Mouse (Mus musculus) cerebellum, postnatal 36 days (tissue): ENCODE measurements at regions not wholly inside any gene's neighbourhood (a gene's known extent, or its start where the extent isn't known, plus 50 kb on each side); places are given as distances from the start of the nearest gene placed in this dataset.

Experiments used
- DNase-seq, 2 experiments: peaks; one replicate each; pipeline ENCODE4 v3.0.0; 2021 to 2022; ENCODE audit warnings: mixed read lengths in 2 of 2

DNA sequence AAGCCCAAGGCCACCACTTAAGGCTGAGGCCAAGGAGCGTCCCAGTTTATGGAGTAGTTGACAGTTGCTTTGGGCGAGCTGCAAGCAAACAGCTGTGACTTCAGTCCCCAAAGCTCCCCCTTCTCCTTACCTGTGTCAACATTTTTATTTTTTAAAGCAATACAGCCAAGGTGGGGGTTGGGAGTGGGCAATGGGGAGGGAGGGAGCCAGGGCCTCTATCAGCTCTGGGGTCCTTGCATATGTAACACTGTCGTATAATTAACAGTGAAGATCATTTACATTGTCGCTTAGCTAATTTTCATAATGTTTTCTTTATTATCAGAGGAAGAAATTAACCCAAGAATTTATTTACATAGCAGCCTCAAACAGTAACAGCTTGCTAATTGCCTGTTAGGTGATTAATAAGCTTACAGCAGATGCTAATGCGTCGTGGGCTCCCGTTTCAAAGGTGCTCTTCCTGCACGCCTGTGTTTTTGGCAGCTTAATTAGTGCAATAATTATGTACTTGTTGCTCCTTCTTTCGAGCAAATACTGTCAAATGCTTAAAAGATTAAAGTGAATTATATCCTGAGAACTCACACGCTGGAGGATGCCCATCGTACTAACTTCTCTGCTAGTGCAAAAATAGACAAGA lies 227.4 kb upstream of the Tle3 start:
- DNase-seq = no peak

DNA sequence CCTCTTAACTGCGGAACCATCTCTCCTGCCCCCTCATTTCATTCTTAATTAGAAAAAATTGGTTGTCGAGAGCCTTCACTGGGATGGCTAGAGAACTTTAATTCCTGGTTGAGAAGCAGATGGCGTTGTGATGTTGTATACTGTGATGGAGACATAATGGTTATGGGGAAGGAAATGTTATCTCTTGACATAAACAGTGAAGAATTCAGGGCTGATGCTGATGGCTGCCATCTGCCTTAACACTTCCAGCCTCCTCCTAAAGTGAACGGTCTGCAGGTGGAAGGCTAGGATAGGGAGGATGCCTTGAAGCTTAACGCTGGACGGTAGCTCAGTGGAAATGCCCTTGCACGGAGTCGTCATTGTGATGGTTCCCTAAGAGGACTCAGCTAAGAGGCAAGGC lies 226.4 kb upstream of the Tle3 start:
- no peak for DNase-seq

DNA sequence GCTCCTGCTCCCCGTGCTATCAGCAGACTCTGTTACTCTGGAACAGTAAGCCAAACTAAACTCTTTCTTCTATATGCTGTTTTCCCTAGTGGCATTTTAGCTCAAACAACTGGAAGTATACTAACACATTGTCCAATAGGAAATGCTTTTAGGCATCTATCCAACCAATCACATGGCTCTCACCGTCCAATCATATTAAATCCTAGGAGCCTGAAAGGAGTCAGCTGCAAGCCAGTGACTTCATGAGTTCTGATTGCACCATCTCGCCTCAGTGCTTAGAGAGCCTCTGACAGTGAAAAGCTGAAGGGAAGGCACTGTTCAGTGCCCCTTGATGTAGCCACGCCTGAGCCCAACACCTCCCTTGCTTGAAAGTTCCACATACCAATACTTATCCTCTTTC lies 221.0 kb upstream of the Tle3 start:
- no peak for DNase-seq

DNA sequence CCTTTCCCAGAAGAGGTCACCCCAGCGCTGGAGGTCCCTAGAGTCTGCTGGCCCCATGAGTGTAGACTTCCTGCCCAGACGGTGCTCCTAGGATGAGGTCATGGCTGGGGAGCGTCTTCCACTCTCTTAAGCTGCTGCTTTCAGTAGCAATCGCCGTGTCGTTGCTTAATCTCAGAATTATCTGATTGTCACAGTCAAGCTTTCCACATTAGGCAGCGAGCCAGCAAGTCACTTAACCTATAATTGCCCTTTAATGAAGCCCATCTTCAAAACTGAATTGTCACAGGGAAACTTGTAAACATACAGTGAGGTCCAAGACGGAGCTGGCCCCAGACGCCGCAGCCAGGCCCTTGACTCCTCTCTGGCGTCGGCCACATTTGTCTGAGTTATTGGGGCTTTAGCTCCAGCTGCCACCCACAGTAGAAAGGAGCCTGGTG lies 220.2 kb upstream of the Tle3 start:
- no peak for DNase-seq

DNA sequence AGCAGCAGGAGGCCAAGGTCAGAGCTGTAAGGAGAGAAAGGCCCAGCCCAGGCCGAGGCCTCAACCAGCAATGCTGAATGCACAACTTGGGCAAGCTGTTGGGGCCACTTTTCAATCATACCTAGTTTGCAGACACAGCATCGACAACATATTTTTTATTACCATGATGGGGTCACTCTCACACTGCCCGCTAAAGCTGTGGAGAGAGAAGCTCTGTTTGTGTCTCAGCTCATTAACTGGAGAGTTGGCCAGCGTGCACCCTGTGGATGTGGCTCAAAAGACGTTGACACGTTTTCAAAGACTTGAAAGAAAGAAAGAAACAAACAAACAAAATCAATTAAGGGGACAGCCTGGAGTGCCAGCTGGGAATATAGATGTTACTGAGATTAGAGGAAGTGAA lies 217.4 kb upstream of the Tle3 start:
- DNase-seq = no peak

DNA sequence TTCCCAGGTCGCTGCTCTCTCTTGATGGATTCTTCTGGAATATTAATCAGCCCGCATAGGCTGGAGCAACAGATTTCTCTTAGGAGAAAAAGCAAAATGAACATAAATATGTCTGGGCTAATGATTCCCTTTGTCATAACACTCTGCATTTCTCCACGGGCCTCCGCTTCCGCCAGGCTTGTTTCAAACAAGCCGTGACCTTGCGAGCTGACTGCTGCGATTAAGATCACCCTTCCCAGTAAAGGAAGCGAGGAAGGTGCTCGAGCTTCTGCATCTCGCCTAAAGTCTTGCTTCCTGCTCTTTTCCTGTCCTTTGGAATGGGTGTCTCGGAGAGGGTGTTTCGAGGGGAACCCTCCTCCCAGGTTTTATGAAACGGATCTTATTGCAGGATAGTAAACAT lies 216.3 kb upstream of the Tle3 start:
- no peak for DNase-seq

DNA sequence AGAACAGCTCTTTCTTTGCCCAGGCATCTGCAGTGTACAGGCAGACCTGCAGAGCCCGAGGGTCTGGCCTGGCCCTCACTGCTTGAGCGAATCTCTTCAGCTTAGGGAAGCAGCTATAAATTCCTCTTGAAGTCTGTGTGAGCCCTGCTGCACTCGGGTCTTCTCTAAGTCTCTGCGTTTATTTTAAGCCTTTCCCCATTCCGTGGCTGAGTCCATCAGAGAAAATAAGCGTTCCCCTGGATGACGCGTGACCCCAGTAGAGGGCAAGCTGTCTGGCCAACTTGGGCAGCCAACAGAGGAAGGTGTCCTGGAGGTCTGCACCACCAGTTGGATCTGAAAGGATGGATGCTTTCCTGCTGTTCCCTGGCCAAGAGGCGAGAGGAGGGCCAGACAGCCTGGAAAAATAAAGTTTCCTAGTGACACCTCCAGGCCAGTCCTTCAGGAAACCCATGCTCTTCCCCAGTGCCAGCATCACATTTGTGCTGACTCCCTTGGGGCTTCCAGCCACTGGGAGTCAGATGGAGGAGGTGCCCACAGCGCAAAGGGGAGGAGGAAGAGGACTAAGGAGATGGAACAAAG lies 213.9 kb upstream of the Tle3 start:
- DNase-seq = peak; percentile 15 to 20

DNA sequence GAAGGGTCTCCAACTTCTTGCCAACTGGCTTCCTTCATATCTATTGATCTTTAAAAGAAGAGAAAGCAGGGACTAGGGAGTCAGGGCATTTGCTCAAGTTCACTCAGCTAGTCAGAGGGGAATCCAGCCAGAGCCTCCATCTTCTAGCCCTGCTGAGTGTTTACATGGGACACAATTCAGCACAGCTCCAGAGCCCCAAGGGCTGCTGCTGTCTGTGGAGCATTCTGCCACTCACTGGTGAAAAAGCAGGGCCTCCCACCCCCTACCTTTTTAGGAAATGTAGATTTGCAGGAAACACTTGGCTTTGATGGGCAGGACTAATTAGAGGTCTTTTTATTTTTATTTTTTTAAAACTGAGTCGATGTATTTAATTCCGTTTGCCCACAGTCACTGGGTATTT lies 213.0 kb upstream of the Tle3 start:
- DNase-seq = no peak

DNA sequence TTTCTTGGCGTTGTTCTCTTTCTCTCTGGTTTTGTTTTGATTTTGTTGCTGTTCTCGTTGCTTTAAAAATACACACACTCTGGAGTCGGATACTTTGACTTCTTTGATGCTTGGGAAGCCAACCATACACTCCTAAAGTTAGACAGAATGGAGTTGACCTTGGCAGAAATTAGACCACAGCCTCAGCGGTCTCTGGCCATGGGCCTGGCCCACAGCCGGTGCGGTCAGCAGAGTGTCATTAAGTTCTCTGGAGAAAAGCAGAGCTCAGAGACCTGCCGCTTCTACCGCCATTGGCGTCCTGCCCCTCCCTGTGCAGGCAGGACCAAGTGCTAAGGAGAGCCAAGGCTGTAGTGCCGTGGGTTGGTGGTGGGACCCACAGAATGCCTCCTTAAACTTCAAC lies 212.6 kb upstream of the Tle3 start:
- no peak for DNase-seq

DNA sequence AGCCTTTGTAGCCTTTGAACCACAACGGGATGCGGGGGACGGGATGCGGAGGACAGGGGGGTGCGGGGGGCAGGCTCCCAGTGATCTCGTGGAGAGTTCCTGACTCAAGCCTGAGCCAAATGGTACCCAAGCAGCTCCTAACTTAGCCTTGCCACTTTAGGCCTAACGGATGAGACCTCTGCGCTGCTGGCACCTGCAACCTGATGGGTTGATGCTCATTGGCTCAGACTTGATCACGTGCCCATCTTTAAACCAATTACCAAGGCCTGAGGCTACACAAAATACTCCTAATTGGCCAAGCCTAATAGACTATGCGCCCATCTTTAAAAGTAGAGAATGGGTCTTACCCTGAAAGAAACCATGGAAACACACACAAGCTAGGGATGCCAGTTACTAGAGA lies 209.3 kb upstream of the Tle3 start:
- DNase-seq = no peak

DNA sequence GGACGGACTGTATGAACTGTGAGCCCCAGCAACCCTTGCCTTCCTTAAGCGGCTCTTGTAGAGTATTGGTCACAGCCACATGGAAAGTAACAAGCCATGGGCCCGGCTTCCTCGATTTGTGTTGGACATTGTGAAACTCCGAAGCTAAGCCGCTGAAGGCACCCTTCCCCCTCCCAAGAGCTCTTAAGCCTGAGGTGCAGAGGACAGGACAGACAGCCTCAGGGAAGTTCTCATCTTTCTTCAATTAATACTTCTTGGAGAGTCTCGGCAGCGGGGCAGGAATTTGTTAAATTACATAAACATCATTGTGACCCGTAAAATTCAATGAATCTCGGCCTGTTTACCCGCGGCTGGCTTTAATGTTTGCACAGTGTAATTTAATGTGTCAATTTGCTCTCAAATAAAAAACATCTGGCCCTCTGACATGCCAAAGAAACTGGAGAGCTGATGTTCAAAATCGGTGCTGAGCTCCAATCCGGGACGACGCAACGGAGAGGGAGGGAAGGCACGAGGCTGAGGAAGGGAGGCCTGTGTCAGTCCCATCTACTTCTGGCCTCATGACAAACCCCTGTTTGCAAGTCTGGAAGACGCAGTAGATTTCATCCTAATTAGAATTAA lies 208.4 kb upstream of the Tle3 start:
- no peak for DNase-seq

DNA sequence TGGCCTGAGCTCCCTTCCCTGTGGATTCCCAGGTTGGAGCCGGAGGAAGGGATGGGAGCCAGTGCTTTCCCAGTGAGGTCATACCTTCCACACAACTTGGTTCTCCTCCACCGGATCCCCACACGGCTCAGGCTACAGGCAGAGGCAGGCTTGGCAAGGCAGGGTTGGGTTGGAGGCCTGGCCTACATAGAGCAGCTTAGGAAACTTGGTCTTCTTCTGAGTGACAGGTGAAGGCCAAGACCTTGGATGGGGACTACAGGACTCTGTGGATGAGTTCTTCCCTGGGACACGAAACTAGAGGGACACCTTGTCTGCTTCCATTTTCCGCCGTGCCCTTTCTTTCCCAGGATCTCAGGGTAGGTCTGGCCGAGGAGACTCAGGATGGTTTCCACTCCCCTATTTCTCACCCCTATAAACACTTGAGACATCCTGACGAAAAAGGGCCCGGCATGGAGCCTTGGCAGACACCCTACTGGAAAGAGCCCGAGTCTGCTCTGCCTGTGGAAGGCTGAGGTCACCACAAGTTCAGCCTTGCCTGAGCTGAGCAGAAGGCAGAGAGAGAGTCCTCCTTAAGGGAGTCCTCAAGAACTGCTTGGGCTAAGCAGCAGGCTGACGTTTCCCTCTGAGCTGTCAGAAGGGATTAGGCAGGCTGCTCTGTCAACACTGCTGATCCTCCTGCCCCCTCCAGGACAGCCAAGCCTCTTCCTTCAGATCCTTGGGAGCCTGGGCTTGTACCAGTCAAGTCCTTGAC lies 207.5 kb upstream of the Tle3 start:
- peak; percentile 26 to 42 for DNase-seq

DNA sequence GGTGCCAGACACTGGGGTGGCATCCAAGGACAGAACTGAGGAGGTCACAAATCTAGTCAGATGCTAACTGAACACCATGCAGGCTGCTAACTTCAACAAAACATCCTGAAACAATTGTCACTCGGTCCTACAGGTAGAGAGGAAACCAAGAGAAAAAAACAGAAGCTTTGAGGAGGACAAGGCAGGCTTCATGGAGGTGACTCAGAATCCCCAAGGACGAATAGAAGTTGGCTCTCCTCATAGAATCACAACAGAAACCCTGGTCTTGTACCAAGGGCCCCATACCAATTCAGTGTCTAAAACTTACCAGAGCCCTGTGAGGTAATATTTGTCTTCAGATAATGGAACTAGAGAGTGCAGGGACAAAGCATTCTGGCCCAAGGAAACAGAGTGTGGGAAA lies 206.1 kb upstream of the Tle3 start:
- no peak for DNase-seq

DNA sequence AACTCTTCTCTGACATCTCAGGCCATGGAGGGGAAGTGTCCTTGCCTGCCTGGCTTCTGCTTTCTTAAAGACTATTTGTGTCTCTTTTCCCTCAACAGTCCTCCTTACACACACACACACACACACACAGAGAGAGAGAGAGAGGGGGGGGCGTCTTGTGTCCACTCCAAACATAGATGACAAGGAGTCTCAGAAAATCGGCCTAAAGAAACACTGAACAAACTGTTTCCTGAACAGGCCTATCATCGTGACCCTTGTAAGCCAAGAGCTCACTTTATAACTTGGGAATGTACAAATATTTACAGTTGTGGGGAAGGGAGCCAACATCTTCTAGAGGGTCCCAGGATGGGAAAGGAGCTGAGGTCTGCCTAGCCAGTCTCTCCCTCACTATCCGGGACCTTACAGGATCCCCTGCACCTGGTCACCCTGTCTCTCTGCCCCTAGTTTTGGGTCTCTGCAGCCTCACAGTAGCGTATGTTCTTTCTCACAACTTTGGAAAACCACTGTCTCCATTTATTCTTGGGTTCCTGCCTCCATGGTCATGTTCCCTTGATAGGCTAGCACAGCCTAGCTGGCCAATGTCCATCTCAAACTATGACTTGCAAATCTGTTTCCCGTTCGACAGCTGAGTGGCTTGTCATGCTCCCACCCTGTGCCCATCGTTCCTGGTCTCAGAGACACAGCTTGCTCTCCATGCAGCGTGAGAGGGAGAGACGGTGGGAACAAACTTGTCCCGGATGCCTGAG lies 204.9 kb upstream of the Tle3 start:
- no peak for DNase-seq

DNA sequence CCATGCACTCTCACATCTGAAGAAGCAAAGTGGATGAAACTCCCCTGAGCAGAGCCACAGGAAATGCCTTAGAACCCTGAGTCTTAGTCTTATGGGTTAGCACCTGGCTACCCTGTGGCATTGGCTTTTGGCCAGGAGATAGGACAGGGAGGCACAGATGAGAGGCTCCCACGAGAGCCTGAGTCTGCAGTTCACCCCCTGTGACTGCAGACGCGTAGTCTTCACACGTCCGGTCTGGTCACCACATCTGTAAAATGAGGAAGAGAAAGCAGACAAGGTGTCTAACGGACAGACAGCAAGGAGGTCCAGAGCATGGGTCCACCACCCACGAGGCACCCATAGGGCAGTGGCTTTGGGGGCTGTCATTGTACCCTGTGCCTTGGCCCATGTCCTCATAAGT lies 203.2 kb upstream of the Tle3 start:
- no peak for DNase-seq

DNA sequence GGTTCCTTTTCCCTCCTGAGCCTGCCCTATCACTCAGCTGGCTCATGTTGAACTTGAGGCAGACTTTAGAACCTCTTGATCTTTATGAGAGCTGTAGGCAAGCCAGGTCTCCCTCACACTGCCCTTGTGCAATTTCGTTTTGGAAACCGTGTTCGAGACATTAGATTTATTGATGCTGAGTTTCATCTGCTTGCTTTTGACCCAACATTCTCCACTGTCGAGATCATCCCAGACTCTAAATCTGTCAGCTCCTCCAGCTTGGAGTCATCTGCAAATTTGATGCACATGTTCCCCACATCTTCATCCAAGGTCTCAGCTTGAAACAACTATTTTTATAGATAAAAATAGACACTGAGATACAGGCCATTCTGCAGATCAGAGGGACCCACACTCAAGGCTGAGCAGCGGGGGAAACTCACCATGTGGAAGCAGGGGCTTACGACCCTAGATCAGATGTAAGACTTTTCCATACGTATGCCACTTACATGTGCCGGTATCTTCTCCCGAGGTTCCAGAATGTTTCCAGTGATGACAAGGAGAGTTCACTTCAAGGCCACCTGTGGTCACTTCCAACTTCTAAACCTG lies 202.6 kb upstream of the Tle3 start:
- DNase-seq = no peak

DNA sequence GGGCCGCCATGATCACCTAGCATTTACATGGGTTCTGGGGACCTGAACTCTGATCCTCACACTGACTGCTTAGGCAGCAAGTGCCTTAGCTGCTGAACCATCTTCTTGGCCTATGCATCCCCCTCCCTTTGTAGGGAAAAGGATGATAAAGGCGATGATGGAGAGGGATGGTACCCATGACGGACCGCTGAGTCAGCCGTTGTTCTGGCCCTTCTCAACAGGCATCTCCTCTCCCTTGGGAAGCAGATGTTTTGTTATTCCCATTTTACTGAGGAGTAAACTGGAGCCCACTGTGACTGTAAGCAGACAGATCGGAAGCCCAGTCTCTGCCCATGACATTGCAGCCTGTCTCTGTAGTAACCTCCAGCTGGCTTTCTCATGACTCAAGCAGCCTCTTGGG lies 201.2 kb upstream of the Tle3 start:
- no peak for DNase-seq

DNA sequence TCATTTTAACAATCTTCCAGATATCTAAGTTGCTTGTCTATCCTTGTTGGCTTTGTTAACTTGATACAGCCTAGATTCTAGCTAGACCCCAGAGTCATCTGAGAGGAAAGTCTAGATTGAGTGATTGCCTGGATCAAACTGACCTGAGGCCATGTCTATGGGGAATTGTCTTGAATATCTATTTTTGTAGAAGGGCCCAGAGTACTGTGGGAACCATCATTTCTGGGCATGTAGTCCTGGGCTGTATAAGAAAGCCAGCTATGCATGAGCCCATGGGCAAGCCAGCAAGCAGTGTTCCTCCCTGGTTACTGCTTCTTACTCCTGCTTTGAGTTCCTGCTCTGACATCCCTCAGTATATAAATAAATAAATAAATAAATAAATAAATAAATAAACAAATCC lies 199.7 kb upstream of the Tle3 start:
- DNase-seq = no peak

DNA sequence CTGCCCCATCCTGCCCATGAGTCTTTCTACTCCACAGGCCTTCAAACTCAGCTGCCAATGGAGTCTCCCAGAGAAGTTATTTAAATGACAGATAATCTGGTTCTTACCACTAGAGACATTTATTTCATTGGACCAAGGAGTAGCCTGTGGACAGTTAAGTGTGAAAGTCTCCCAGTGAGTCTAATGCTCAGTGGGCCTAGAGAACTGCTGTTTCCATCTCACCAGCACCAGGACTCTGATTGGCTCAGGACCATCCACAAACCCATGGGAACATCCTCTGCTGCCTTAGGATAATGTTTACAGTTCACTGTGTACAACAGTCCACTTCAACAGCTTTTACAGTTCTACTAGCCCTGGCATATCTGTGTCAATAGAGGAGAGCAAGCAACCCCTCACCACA lies 198.6 kb upstream of the Tle3 start:
- no peak for DNase-seq

DNA sequence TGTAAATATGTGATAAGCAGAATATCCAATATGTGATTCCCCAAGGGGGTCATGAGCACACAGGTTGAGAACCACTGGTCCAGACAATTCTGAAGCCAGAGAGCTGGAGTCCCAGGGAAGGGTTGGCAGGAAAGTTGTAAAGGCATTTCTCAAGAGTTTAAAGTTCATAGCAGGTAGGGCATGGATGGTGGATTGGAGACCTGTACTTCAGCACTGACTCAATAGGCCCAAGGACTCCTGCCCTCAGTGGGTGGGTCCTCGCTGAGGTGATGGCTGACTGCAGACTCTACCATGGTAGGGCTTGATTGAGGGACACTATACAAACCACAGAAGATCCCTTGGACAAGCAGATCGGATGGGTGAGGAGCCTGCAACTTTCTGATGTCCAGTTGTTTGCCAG lies 196.8 kb upstream of the Tle3 start:
- no peak for DNase-seq

DNA sequence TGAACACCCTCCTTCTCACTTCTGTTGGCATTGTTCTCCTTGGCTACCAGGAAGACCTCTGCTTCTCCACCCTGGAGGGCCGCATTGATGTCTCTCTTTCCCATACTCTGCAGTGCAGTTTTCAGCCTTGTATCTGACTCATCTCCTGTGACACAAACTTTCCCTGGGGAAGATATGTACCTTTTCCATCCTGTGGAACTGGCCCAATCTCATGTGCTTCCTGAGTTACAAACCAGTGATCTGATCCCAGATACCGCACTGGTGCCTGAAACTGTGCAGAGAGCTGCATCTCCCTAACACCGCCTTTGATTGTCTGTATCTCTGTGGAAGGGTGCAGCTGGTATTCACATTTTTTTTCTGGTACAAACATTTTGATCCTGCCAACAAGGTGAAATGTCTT lies 195.3 kb upstream of the Tle3 start:
- DNase-seq = no peak

DNA sequence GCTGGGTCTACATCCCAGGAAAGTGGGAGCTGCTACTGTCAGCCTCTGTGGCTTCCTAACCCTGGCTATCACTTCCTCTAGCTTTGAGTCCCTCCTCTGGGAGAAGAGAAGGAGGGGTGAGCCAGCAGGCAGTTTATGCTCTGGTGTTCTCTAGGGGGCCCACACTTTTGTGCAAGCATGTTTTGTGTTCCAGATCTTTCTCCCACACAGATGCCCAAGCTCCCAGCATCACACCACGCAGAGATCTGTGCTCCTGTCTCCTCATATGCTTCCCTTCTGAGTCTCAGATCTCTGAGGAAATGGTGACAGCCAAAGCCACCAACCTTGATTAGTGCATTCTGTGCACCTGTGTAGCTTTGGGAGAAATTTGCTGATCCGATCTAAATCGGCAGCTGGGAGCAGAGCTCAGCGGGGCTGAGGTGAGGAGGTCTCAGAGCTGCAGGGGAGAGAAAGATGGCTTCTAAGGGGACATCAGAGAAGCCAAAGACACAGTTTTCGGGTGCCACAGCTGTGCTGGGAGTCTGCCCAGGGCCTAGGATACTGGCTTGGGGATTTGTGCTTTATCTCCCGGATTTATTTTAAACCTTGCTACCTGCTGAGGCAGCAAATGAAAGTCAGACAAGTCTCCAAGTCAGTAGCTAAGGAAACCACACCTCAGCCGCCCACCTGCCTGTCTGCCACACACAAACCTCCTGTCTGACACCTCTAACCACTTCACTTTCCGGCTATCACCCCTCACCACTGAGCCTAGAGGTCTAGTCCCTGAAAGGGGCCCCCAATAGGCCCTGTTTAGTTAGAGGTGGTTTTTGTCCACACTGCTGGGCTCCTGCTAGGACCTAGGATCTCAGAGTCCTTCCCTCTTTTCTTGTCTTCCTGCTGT lies 185.4 kb upstream of the Tle3 start:
- DNase-seq = no peak
